Mouse (Mus musculus) layer of hippocampus, adult 2 months (tissue): ENCODE results near the gene Skiv2l. TPM values are rescaled to one million over a fixed set of nuclear protein-coding genes. Genes with fewer than 3 reads are reported as not detected.

Experiments
- DNase-seq, 2 experiments: peaks; one replicate each; pipeline ENCODE4 v3.0.0; 2022; ENCODE audit warnings: low spot score in 2 of 2
- H3K27ac ChIP-seq: fragments of 200-600 bp; 2 replicates; pipeline ENCODE4 v1.8.1; 2022
- H3K4me3 ChIP-seq: fragments of 200-600 bp; 2 replicates; pipeline ENCODE4 v1.8.1; 2022; ENCODE audit warnings: mild to moderate bottlenecking
- CTCF ChIP-seq: fragments of 200-600 bp; conservative IDR thresholded peaks from 2 replicates; pipeline ENCODE4 v1.8.1; 2022; ENCODE audit warnings: antibody characterized with exemption, mild to moderate bottlenecking, moderate library complexity
- total RNA-seq, 2 experiments: library from RNA; stranded (reverse); gene quantifications; 2 replicates each; pipeline ENCODE4 v1.2.3; 2021

Skiv2l gene
- total RNA-seq, 2 experiments from 2014 or later, result 75.1 to 78.3 TPM

DNA sequence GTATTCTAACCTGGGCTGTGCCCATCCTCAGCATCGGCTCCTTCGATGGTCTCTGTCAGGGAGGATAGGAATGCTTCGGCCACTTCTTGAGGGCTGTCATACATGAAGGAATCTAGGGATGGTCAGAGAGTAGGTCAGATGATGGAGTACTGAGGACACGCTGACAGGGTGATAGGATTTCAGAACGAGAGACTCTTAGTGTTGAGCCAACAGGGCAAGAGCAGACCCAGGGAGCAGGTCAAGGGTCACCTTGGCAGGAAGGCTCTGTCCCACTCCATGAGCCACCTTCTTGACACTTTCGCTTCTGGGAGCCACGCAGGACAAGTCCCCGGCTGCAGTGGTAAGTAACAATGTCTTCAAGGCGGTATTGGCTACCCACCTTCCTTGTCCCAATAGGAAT lies 10.5 kb upstream of the Skiv2l start:
- no peak for DNase-seq
- no peak overlapping the region for H3K4me3 ChIP-seq
- TF ChIP-seq CTCF, result no peak
- no peak overlapping the region for H3K27ac ChIP-seq

DNA sequence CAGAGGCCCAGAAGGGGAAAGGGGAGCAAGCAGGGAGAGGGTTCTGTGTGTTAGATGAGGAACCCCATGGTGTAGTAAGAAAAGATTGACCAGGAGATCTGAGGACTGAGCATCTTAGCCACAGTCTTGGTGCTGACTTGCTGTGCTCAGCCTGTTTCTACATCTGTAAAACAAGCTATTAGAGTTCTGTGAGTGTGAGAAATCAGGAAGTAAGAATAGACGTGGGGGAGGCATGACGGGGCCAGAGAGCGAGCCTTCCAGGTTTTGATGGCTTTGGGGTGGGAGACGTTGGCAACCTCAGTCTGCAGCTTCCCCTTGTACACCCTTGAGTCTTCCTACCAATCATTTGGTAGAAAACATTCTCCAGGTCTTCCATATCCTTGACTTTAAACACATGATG lies 8.7 kb upstream of the Skiv2l start:
- Histone ChIP-seq H3K4me3 (no peak overlapping the region), H3K27ac (no peak overlapping the region)
- no peak for TF ChIP-seq CTCF
- DNase-seq, result no peak

DNA sequence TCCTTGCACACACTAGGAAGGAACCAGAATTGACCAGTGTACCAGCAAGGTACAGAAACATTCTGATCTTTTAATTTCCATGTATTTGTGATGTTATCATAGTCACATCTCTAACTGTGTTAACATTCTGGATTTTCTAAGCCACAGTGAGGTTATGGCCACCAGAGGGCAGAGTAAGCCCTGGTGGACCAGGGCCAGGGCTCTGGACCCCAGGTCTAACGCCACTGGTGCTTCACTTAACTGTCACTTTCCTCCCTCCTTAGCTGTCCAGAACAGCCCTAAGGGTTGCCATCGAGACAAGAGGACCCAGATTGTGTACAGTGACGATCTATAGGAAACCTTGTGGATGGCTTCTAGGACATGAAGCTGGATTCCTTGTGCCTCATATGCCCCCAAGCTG lies 5.8 kb upstream of the Skiv2l start:
- TF ChIP-seq CTCF, result peak; percentile 94
- Histone ChIP-seq H3K4me3 (no peak overlapping the region), H3K27ac (no peak overlapping the region)
- DNase-seq, result peak in 1 of 2 experiments; percentile 38

DNA sequence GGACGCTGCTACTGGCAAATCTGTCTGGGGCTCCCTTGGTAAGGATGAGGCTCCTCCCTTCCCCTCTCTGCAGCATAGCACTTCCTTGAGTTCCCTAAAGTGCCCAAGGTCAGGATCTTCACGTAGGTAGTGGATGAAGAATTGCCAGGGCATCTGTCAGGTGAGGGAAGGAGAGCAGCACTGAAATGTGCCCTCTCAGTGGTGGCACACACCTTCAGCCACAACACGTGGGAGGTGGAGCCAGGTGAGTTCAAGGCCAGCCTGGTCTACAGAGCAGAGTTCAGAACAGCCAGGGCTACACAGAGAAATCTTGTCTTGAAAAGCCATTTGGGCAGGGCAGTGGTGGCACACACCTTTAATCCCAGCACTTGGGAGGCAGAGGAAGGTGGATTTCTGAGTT lies 4.8 kb upstream of the Skiv2l start:
- no peak overlapping the region for H3K4me3 ChIP-seq
- H3K27ac ChIP-seq, result no peak overlapping the region
- DNase-seq, result no peak
- no peak for TF ChIP-seq CTCF

DNA sequence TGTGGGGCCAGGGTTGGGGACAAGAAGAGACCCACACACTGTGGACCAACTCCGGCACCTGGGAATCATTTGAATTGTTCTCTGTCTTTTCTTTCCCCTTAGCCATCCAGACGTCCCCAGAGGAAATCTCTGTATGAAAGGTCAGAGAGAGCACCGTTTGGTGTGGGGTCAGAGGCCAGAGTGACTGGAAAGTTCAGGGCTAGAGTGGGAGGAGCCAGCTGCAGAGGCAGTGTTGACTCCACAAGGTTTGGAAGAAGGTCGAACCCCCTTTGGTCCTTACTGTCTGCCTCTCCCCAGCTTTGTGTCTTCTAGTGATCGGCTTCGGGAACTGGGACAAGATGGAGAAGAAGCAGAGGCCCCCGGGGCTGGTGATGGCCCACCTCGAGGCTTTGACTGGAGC lies 3.5 kb upstream of the Skiv2l start:
- no peak overlapping the region for H3K4me3 ChIP-seq
- no peak for DNase-seq
- TF ChIP-seq CTCF, result no peak
- H3K27ac ChIP-seq, result no peak overlapping the region

DNA sequence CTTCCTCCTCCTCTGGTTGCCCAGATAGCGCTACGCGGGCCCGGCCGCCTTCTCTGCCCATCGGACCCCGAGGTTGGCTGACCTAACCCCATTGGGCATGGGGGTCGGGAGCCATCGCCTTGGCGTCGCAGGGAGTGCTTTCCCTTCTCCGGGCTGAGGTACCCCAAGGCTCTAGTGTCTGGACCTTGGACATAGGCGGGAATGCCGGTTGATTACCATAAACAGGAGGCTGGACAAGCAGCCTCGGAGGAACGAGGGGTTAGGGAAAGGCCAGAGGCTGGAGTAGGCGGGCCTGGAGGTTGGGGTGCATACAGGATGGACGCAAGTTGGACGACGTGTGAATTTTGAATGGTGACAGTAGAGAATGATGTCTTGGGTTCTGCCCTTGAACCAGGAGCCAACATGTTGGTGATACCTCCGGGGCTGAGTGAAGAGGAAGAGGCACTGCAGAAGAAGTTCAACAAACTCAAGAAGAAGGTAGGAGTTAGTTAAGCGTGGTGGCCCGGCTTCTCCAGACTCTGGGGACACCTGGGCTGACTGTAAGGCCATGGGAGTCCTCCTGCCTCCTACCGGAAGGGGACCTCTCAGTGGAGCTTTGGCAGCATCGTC lies 611 bp upstream of the Skiv2l start:
- H3K27ac ChIP-seq, result peak overlapping the region; percentile 89
- TF ChIP-seq CTCF, result no peak; the same call in 1 of the 2 replicates

DNA sequence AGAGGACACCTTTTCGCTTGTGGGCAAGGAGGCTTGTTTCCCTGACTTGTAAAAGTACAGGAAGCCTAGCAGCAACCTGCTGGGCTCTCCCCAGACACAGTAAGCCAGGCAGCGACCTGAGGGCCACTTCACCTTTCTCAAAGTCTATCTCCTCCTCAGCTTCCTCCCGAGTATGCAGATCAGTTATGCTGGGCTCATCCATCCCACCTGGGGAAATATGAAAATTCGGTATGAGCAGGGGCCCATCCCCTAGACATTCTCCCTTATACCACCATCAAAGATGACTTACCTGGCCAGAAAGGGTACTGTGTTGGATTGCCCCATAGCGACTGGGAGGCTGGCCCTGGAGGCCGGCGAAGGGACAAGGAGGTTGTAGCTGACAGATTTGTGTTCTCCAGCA lies 2.4 kb downstream of the Skiv2l start:
- no peak for TF ChIP-seq CTCF
- Histone ChIP-seq H3K27ac (no peak overlapping the region), H3K4me3 (no peak overlapping the region)
- DNase-seq, result no peak

More for the DNA sequence above, 611 bp upstream of the Skiv2l start:
- DNase-seq, result no peak
- H3K4me3 ChIP-seq, result peak overlapping the region; percentile 99

DNA sequence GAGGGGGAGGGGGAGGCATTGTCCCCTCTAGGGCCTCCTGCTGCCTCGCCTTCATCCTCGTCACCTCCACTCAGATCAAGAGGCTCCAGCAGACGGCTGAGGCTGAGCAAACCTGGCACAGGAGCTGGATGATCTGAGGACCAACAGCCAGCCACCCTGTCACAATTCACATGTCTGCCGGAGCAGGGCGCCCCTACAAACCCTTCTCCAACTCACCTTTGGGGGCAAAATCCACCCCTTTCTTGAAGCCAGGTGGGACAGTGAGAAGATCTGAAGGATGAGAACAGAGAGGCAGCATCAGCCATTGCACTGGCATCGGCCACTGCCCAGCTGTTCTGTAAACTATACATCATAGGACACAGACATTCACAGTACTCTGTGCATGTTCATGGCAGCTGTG lies 2.8 kb downstream of the Skiv2l start:
- DNase-seq, result no peak
- Histone ChIP-seq H3K4me3 (no peak overlapping the region), H3K27ac (no peak overlapping the region)
- no peak for TF ChIP-seq CTCF

DNA sequence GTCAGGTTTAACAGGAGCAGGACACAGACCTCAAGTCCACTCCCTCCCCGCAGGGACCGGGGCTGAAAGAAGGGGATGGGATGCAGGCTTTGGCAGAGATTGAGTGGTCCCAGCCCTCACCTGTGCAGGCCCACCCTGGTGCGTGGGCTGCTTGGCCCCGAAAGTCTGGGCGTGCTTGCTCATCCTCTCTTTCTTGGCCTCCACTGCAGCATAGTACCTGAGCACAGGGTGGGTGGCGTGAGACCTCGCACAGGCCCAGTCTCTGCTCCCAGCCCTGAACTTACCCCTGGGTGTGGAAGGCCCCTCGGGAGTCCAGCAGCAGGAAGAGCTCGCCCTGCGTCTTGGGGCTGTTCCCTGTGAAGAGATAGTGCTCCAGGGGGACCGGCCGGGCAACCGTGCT lies 5.1 kb downstream of the Skiv2l start:
- H3K4me3 ChIP-seq, result no peak overlapping the region
- no peak overlapping the region for H3K27ac ChIP-seq
- TF ChIP-seq CTCF, result no peak
- no peak for DNase-seq

DNA sequence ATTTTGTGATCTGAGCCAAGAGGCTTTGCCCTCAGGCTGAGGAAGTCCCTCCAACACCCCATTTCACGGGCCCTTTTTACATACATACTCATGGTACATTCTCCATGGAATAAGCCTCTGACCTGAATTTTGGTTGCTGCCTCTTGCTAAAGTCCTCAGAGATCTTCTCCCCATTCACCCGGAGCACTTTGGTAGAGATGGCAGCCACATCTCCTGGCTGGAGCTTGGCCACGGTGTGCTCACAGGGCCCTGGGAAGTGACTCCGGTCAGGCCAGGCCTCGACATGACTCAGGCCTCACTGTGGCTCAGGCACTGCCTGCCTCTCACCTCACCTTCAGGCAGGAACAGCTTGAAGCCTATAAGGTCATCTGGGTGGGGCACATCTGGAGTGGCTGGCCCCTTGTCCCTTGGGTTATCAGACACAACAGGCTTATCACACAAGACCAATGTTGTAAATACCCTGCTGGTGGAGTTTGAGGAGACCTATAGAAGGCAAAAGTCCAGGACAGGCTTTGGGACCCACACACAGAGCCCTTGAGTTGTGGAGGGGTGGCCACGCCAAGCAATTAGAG lies 9.2 kb downstream of the Skiv2l start:
- TF ChIP-seq CTCF, result no peak
- Histone ChIP-seq H3K27ac (no peak overlapping the region), H3K4me3 (no peak overlapping the region)
- DNase-seq, result no peak

DNA sequence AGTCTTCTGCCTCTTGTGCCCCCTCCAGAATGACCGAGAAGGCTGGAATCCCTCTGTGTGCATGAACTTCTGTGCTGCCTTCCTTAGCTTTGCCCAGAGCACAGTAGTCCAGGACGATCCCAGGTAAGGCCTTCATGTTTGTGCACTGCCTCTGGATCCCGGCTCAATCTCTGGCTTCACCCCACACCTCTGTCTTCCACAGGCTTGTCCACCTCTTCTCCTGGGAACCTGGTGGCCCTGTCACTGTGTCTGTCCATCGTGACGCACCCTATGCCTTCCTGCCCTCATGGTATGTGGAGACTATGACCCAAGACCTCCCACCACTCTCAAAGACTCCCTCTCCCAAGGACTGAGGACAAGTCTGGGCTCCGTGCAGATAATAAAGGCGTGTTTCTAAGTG lies 11.2 kb downstream of the Skiv2l start:
- Histone ChIP-seq H3K27ac (no peak overlapping the region), H3K4me3 (no peak overlapping the region)
- no peak for TF ChIP-seq CTCF
- DNase-seq, result no peak

DNA sequence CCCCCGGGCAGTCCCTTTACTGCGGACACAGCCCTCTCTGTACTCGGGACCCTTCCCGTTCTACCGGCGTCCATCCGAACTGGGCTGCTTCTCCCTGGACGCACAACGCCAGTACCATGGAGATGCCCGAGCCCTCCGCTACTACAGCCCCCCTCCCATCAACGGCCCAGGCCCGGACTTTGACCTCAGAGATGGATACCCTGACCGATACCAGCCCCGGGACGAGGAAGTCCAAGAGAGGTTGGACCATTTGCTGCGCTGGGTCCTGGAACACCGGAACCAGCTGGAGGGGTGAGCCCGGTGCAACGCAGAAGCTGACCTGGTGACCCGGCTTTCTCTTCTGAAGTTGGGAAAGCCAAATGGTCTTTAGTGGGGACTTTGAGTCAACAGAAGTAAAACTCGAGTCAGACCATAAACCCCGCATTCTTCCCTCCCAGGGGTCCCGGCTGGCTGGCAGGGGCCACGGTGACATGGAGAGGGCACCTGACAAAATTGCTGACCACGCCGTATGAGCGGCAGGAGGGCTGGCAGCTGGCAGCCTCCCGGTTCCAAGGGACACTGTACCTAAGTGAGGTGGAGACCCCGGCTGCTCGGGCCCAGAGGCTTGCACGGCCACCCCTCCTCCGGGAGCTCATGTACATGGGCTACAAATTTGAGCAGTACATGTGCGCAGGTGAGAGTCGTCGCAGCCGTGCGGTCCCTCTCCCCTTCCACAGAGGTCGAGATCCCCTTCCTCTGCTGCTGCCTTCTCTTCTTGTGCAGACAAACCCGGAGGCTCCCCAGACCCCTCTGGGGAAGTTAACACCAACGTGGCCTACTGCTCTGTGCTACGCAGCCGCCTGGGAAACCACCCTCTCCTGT lies 12.3 kb downstream of the Skiv2l start:
- no peak for DNase-seq
- TF ChIP-seq CTCF, result no peak
- Histone ChIP-seq H3K4me3 (peak overlapping the region; percentile 59), H3K27ac (peak overlapping the region; percentile 88)

DNA sequence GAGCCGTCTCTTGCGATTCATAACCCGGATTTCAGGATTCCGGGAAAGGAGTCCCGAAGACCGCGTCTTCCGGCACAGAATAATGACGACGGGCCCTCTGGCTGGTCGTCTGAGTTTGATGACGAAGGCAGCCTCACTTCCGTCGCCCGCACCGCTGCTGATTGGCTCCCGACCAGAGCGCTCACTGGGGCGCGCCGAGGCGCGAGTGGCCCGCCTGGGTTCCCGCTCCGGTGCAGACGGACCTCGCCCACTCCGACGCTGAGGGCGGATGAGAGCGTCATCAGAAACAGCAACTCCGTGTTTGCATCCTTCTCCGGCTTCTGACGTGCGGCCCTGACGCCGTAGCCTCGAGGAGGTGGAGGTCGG lies 13.2 kb downstream of the Skiv2l start, which contains the start of the genes Stk19 and Dxo:
Gene Stk19 (minus strand): TSS at position 90 of the 366 bp plus-strand sequence.
Gene Dxo (plus strand): TSS at position 164 of the 366 bp plus-strand sequence.
- Histone ChIP-seq H3K27ac (peak within 1 kb of the TSS; percentile 88), H3K4me3 (peak within 1 kb of the TSS; percentile 59)
- peak; percentile 96 to 97 for DNase-seq
- no peak for TF ChIP-seq CTCF
